Mouse (Mus musculus) MEL (cell line): ENCODE measurements around the gene Adra2a.

ENCODE experiments used
- CTCF ChIP-seq, 3 experiments: IDR thresholded peaks in 2 of 3; conservative IDR thresholded peaks in 1 of 3; 2 replicates each; pipeline ENCODE4 v1.5.1; 2011 to 2012; ENCODE audit warnings: low read length in 3 of 3, low read depth in 2 of 3, mild to moderate bottlenecking in 2 of 3, improper control_type of control experiment in 1 of 3, inconsistent platforms in 1 of 3, mixed read lengths in 1 of 3, moderate library complexity in 1 of 3; ENCODE audit not compliant: control insufficient read depth in 1 of 3, insufficient read depth in 1 of 3, poor library complexity in 1 of 3, severe bottlenecking in 1 of 3
- ELF1 ChIP-seq: IDR thresholded peaks from 2 replicates; pipeline ENCODE4 v1.6.1; 2014; ENCODE audit warnings: low read depth, mild to moderate bottlenecking, inconsistent platforms, low read length, improper control_type of control experiment, moderate library complexity
- EP300 ChIP-seq, 2 experiments: IDR thresholded peaks; 2 replicates each; pipeline ENCODE4 v1.6.1; 2011; ENCODE audit warnings: improper control_type of control experiment in 2 of 2, low read length in 2 of 2, low read depth in 1 of 2, mild to moderate bottlenecking in 1 of 2
- JUND ChIP-seq: IDR thresholded peaks from 2 replicates; pipeline ENCODE4 v1.6.1; 2011; ENCODE audit warnings: low read depth, mild to moderate bottlenecking, improper control_type of control experiment, low read length
- MEF2A ChIP-seq: IDR thresholded peaks from 2 replicates; pipeline ENCODE4 v1.6.1; 2014; ENCODE audit warnings: low read depth, mild to moderate bottlenecking, inconsistent platforms, low read length, improper control_type of control experiment; ENCODE audit not compliant: poor library complexity, insufficient replicate concordance, severe bottlenecking; ENCODE audit errors: extremely low read depth
- POLR2A ChIP-seq, 2 experiments: IDR thresholded peaks; 2 replicates each; pipeline ENCODE4 v1.6.1; 2011 to 2012; ENCODE audit warnings: low read length in 2 of 2, mild to moderate bottlenecking in 2 of 2, control low read depth in 1 of 2, improper control_type of control experiment in 1 of 2, low read depth in 1 of 2, moderate library complexity in 1 of 2; ENCODE audit not compliant: control insufficient read depth in 1 of 2, insufficient read depth in 1 of 2, poor library complexity in 1 of 2
- TAL1 ChIP-seq: IDR thresholded peaks from 2 replicates; pipeline ENCODE4 v1.6.1; 2012; ENCODE audit warnings: mild to moderate bottlenecking, inconsistent platforms, low read length, moderate library complexity, mixed read lengths
- TBP ChIP-seq: IDR thresholded peaks from 2 replicates; pipeline ENCODE4 v1.8.0; 2011; ENCODE audit warnings: low read depth, low read length, improper control_type of control experiment

- TF ChIP-seq EP300 (IDR thresholded peaks at IDR 0.05; ENCODE audit: low read depth in 1 of 2, low read length in 2 of 2) (no peak), TAL1 (no peak), TBP (no peak), CTCF (IDR thresholded peaks at IDR 0.05 in 2 of 3, conservative IDR thresholded peaks at IDR 0.05 in 1 of 3; ENCODE audit: control insufficient read depth in 1 of 3, insufficient read depth in 1 of 3, low read depth in 2 of 3, low read length in 3 of 3, poor library complexity in 1 of 3, severe bottlenecking in 1 of 3) (no peak), POLR2A (IDR thresholded peaks at IDR 0.05; ENCODE audit: control insufficient read depth in 1 of 2, insufficient read depth in 1 of 2, low read depth in 1 of 2, low read length in 2 of 2, poor library complexity in 1 of 2) (no peak), ELF1 (no peak), JUND (no peak), MEF2A (no peak)
Measured at GRCm38 (mm10) chr19:54045931-54046683, 2.2 kb downstream of the Adra2a start.
